Mouse (Mus musculus): ENCODE results near the gene Ninj1.

Gene Ninj1

GRCm38 (mm10) chr13:49225633-49226032 is 38.3 kb downstream of the Ninj1 start:
- DNase-seq (ENCODE audit: low spot score): no peak

- no peak for DNase-seq (ENCODE audit: low spot score)
Measured at GRCm38 (mm10) chr13:49233792-49234572, 46.7 kb downstream of the Ninj1 start.

GRCm38 (mm10) chr13:49234711-49235110 is 47.4 kb downstream of the Ninj1 start:
- DNase-seq (ENCODE audit: low spot score): no peak

- DNase-seq (ENCODE audit: low spot score): no peak
Measured at GRCm38 (mm10) chr13:49237617-49238016, 50.3 kb downstream of the Ninj1 start.

GRCm38 (mm10) chr13:49238737-49239136 is 51.5 kb downstream of the Ninj1 start:
- no peak for DNase-seq (ENCODE audit: low spot score)

- DNase-seq (ENCODE audit: low spot score): no peak
Measured at GRCm38 (mm10) chr13:49242321-49243065, 55.2 kb downstream of the Ninj1 start.

- no peak for DNase-seq (ENCODE audit: low spot score)
Measured at GRCm38 (mm10) chr13:49243492-49243891, 56.2 kb downstream of the Ninj1 start.

GRCm38 (mm10) chr13:49245251-49245650 is 58.0 kb downstream of the Ninj1 start:
- no peak for DNase-seq (ENCODE audit: low spot score)

Data from MN1 (cell line).